In genomic region chr19:45998694-45999217, GRCm38 (mm10) we compare ENCODE assay signal across 8 mouse cellular contexts. TPM values are rescaled to one million over a fixed set of nuclear protein-coding genes. Genes with fewer than 3 reads are reported as not detected.
DNase-seq lines count a peak whose midpoint lies in the region; ATAC-seq and TF ChIP-seq lines count a peak whose summit lies in the region.

No protein-coding gene starts in this region.

- ATAC-seq in heart, embryonic 12.5 days (ENCODE audit: insufficient number of reproducible peaks, low FRiP score): no peak
- peak; percentile 53 for ATAC-seq in forebrain, postnatal 0 days

- no peak overlapping the region for H3K27ac ChIP-seq in heart, embryonic 12.5 days (ENCODE audit: poor library complexity, severe bottlenecking)
- H3K27ac ChIP-seq in ES-Bruce4 (ENCODE audit: insufficient read depth, low read length) (no peak overlapping the region), macrophage (no peak overlapping the region)
- H3K27ac ChIP-seq in forebrain, postnatal 0 days (ENCODE audit: low read depth, low read length): no peak overlapping the region

- H3K4me1 ChIP-seq in heart, embryonic 12.5 days (replicated peaks): 0 out of 2 replicates have a peak, but pooled peaks cover 2% of the 10 kb centered on the region
- H3K4me1 ChIP-seq in ES-Bruce4 (ENCODE audit: control insufficient read depth, insufficient read depth, low read length): no peaks in the 10 kb centered on the region
- H3K4me1 ChIP-seq in forebrain, postnatal 0 days (ENCODE audit: insufficient read depth): peaks cover 7% of the 10 kb centered on the region; the same call in 1 of the 2 replicates

- TF ChIP-seq POLR2A in ES-Bruce4 (IDR thresholded peaks at IDR 0.05; ENCODE audit: insufficient read depth, low read length): no peak

- peak overlapping the region; percentile 71 for H3K4me2 ChIP-seq in heart, embryonic 12.5 days
- peak overlapping the region; percentile 71 for H3K4me2 ChIP-seq in forebrain, postnatal 0 days (ENCODE audit: low read depth)

- TF ChIP-seq CTCF in ES-Bruce4 (IDR thresholded peaks at IDR 0.05; ENCODE audit: low read depth, low read length): no peak
- no peak for TF ChIP-seq CTCF in forebrain, postnatal 0 days (IDR thresholded peaks at IDR 0.05; ENCODE audit: low read depth)

- no peak for TF ChIP-seq EP300 in ES-Bruce4 (IDR thresholded peaks at IDR 0.05; ENCODE audit: insufficient read depth, low read depth, low read length)

- peak overlapping the region; percentile 88 for H3K4me3 ChIP-seq in heart, embryonic 12.5 days
- peak overlapping the region; percentile 15; the same call in 1 of the 2 replicates for H3K4me3 ChIP-seq in ES-Bruce4 (ENCODE audit: low read depth, low read length)
- H3K4me3 ChIP-seq in forebrain, postnatal 0 days (ENCODE audit: low read depth, low read length): peak overlapping the region; percentile 86
- H3K4me3 ChIP-seq in macrophage (ENCODE audit: inconsistent target): peak overlapping the region; percentile 40

- H3K9ac ChIP-seq in heart, embryonic 12.5 days: peak overlapping the region; percentile 79; the same call in 1 of the 2 replicates
- peak overlapping the region; percentile 93 for H3K9ac ChIP-seq in ES-Bruce4 (ENCODE audit: low read depth, poor library complexity, severe bottlenecking)
- H3K9ac ChIP-seq in forebrain, postnatal 0 days: peak overlapping the region; percentile 84

- H3K79me2 ChIP-seq in macrophage (ENCODE audit: inconsistent target): peaks cover 32% of the 10 kb centered on the region; the same call in 1 of the 2 replicates

- WGBS in heart, embryonic 12.5 days: 13% methylated on average over 8 of the region's 8 CpGs
- WGBS in forebrain, postnatal 0 days: 11% methylated on average over 8 of the region's 8 CpGs
- 9% methylated on average over 8 of the region's 8 CpGs for WGBS in macrophage (ENCODE audit: missing documents)

- H3K36me3 ChIP-seq in heart, embryonic 12.5 days: peaks cover 16% of the 10 kb centered on the region
- no peaks in the 10 kb centered on the region for H3K36me3 ChIP-seq in ES-Bruce4 (ENCODE audit: control insufficient read depth, insufficient read depth, low read length, poor library complexity, severe bottlenecking)
- H3K36me3 ChIP-seq in forebrain, postnatal 0 days (ENCODE audit: insufficient read depth): no peaks in the 10 kb centered on the region
- H3K36me3 ChIP-seq in macrophage (ENCODE audit: inconsistent target): no peaks in the 10 kb centered on the region

- no peak for DNase-seq in heart, adult 8-10 months (ENCODE audit: low spot score)
- DNase-seq in forebrain, postnatal 0 days: no peak
- DNase-seq in adrenal gland, postnatal 14 days: no peak
- no peak for DNase-seq in yolk sac, embryonic 10.5 days (ENCODE audit: low spot score)
- no peak for DNase-seq in right cerebral cortex, postnatal 10 days (ENCODE audit: low spot score in 2 of 2)

- H3K9me3 ChIP-seq in heart, embryonic 12.5 days (replicated peaks): peaks cover 3% of the 10 kb centered on the region; the same call in 1 of the 2 replicates
- H3K9me3 ChIP-seq in ES-Bruce4 (replicated peaks; ENCODE audit: control insufficient read depth, insufficient read depth, low read length, poor library complexity, severe bottlenecking): peaks cover 12% of the 10 kb centered on the region
- no peaks in the 10 kb centered on the region for H3K9me3 ChIP-seq in forebrain, postnatal 0 days (ENCODE audit: low read length)

- no peaks in the 10 kb centered on the region for H3K27me3 ChIP-seq in heart, embryonic 12.5 days (replicated peaks)
- no peaks in the 10 kb centered on the region for H3K27me3 ChIP-seq in ES-Bruce4 (ENCODE audit: control insufficient read depth, insufficient read depth, low read length, poor library complexity, severe bottlenecking)
- H3K27me3 ChIP-seq in forebrain, postnatal 0 days (ENCODE audit: insufficient read depth, low read length): no peaks in the 10 kb centered on the region

RNA-seq across cellular contexts. Expression of gene Armh3, which starts 0.5 kb away (rescaled TPM):
- polyA plus RNA-seq in heart, embryonic 12.5 days (2016; fragmentation: Nextera tagmentation; extraction: Ambion mirVana): 13.6 and 16.5 TPM in 2 replicates
- total RNA-seq in heart, adult 8-10 months (2022): 10 to 100 TPM; 14.8 to 19.0 (median 16.0) TPM
- 17.1 and 18.6 TPM in 2 replicates for polyA plus RNA-seq in ES-Bruce4 (2011; ENCODE audit: insufficient read depth, insufficient read length, low read depth, missing spikeins)
- 17.5 and 22.5 TPM in 2 replicates for total RNA-seq in forebrain, postnatal 0 days (2014; rRNA removed)
- polyA plus RNA-seq in forebrain, postnatal 0 days (2015; fragmentation: Nextera tagmentation; extraction: Ambion mirVana): 18.7 and 20.9 TPM in 2 replicates
- total RNA-seq in macrophage (2018; cell fraction: chromatin; rRNA removed): 10 to 100 TPM; 34.8 to 90.3 (median 60.6) TPM
- 10 to 100 TPM in 20 of 26 experiments, 1 to 10 TPM in 6; 7.4 to 14.5 (median 10.9) TPM for total RNA-seq in macrophage (2018; cell fraction: cytosol; rRNA removed)
- 10 to 100 TPM; 13.8 to 56.2 (median 26.6) TPM for total RNA-seq in macrophage (2018; cell fraction: nucleus; rRNA removed)
- 9.3 to 14.2 TPM (median 10.7 TPM) in 3 replicates for polyA plus RNA-seq in macrophage (2018)
- total RNA-seq in adrenal gland, postnatal 14 days (2021): 15.3 and 17.0 TPM in 2 replicates

RNA-seq across cellular contexts. Expression of gene Hps6, which starts 4.6 kb away (rescaled TPM):
- polyA plus RNA-seq in heart, embryonic 12.5 days (2016; fragmentation: Nextera tagmentation; extraction: Ambion mirVana): 6.6 and 7.3 TPM in 2 replicates
- 1 to 10 TPM; 5.3 to 6.7 (median 6.1) TPM for total RNA-seq in heart, adult 8-10 months (2022)
- polyA plus RNA-seq in ES-Bruce4 (2011; ENCODE audit: insufficient read depth, insufficient read length, low read depth, missing spikeins) (3.1 and 3.3 TPM in 2 replicates), macrophage (2018) (5.1 to 9.8 TPM (median 9.4 TPM) in 3 replicates)
- total RNA-seq in forebrain, postnatal 0 days (2014; rRNA removed): 5.3 and 7.0 TPM in 2 replicates
- polyA plus RNA-seq in forebrain, postnatal 0 days (2015; fragmentation: Nextera tagmentation; extraction: Ambion mirVana): 3.6 and 4.6 TPM in 2 replicates
- 10 to 100 TPM in 3 of 26 experiments, 1 to 10 TPM in 23; 2.3 to 11.7 (median 6.8) TPM for total RNA-seq in macrophage (2018; cell fraction: chromatin; rRNA removed)
- 10 to 100 TPM in 7 of 26 experiments, 1 to 10 TPM in 19; 5.4 to 13.8 (median 8.9) TPM for total RNA-seq in macrophage (2018; cell fraction: cytosol; rRNA removed)
- 10 to 100 TPM in 8 of 26 experiments, 1 to 10 TPM in 18; 4.7 to 18.3 (median 8.8) TPM for total RNA-seq in macrophage (2018; cell fraction: nucleus; rRNA removed)
- 10.7 and 11.3 TPM in 2 replicates for total RNA-seq in adrenal gland, postnatal 14 days (2021)

RNA-seq across cellular contexts. Expression of gene Pprc1, which starts 45.9 kb away (rescaled TPM):
- polyA plus RNA-seq in heart, embryonic 12.5 days (2016; fragmentation: Nextera tagmentation; extraction: Ambion mirVana): 30.6 and 37.9 TPM in 2 replicates
- total RNA-seq in heart, adult 8-10 months (2022): 10 to 100 TPM; 12.3 to 17.0 (median 13.8) TPM
- polyA plus RNA-seq in ES-Bruce4 (2011; ENCODE audit: insufficient read depth, insufficient read length, low read depth, missing spikeins): 114 and 141 TPM in 2 replicates
- total RNA-seq in forebrain, postnatal 0 days (2014; rRNA removed): 10.6 and 11.2 TPM in 2 replicates
- 9.0 and 11.3 TPM in 2 replicates for polyA plus RNA-seq in forebrain, postnatal 0 days (2015; fragmentation: Nextera tagmentation; extraction: Ambion mirVana)
- 100 to 1,000 TPM in 8 of 26 experiments, 10 to 100 TPM in 18; 39.0 to 165 (median 87.4) TPM for total RNA-seq in macrophage (2018; cell fraction: chromatin; rRNA removed)
- 10 to 100 TPM in 25 of 26 experiments, 1 to 10 TPM in 1; 9.7 to 26.8 (median 18.4) TPM for total RNA-seq in macrophage (2018; cell fraction: cytosol; rRNA removed)
- total RNA-seq in macrophage (2018; cell fraction: nucleus; rRNA removed): 100 to 1,000 TPM in 1 of 26 experiments, 10 to 100 TPM in 25; 32.4 to 133 (median 55.7) TPM
- polyA plus RNA-seq in macrophage (2018): 13.1 to 26.2 TPM (median 15.9 TPM) in 3 replicates
- 32.9 and 33.8 TPM in 2 replicates for total RNA-seq in adrenal gland, postnatal 14 days (2021)

RNA-seq across cellular contexts. Expression of gene Ldb1, which starts 46.3 kb away (rescaled TPM):
- polyA plus RNA-seq in heart, embryonic 12.5 days (2016; fragmentation: Nextera tagmentation; extraction: Ambion mirVana): 84.2 and 85.0 TPM in 2 replicates
- 10 to 100 TPM; 37.1 to 51.0 (median 42.0) TPM for total RNA-seq in heart, adult 8-10 months (2022)
- polyA plus RNA-seq in ES-Bruce4 (2011; ENCODE audit: insufficient read depth, insufficient read length, low read depth, missing spikeins) (146 and 155 TPM in 2 replicates), macrophage (2018) (59.8 to 83.3 TPM (median 73.3 TPM) in 3 replicates)
- total RNA-seq in forebrain, postnatal 0 days (2014; rRNA removed): 140 and 162 TPM in 2 replicates
- 82.6 and 90.4 TPM in 2 replicates for polyA plus RNA-seq in forebrain, postnatal 0 days (2015; fragmentation: Nextera tagmentation; extraction: Ambion mirVana)
- total RNA-seq in macrophage (2018; cell fraction: chromatin; rRNA removed): 100 to 1,000 TPM in 15 of 26 experiments, 10 to 100 TPM in 11; 34.5 to 266 (median 130) TPM
- total RNA-seq in macrophage (2018; cell fraction: cytosol; rRNA removed): 10 to 100 TPM; 34.0 to 73.6 (median 58.4) TPM
- 100 to 1,000 TPM in 10 of 26 experiments, 10 to 100 TPM in 16; 31.1 to 202 (median 91.8) TPM for total RNA-seq in macrophage (2018; cell fraction: nucleus; rRNA removed)
- total RNA-seq in adrenal gland, postnatal 14 days (2021): 63.1 and 82.7 TPM in 2 replicates

Comparison
In these comparisons a context has a peak if more than half of its experiments do, and no peak if none do; other contexts are left out.
1. H3K4me3 ChIP-seq: peak in every context shown above with its lines; median percentile 88 in heart, embryonic 12.5 days; 86 in forebrain, postnatal 0 days; 40 in macrophage; 15 in ES-Bruce4.